Mouse (Mus musculus) lung, embryonic 15.5 days (tissue): ENCODE results near the gene Cdc27. TPM values are rescaled to one million over a fixed set of nuclear protein-coding genes. Genes with fewer than 3 reads are reported as not detected.

Experiments used
- ATAC-seq: fragments of 200-750 bp; cut with Nextera tagmentation; 2 replicates; pipeline ENCODE4 v1.8.0; 2017; ENCODE audit warnings: moderate number of reproducible peaks, borderline replicate concordance; ENCODE audit not compliant: low FRiP score, low TSS enrichment; ENCODE audit errors: extremely low read depth
- H3K27ac ChIP-seq: fragments of 300-500 bp; sonication (generic); 2 replicates; pipeline ENCODE4 v1.5.1; 2015; ENCODE audit warnings: moderate library complexity, mild to moderate bottlenecking, inconsistent platforms
- H3K27me3 ChIP-seq: fragments of 300-500 bp; sonication (generic); 2 replicates; pipeline ENCODE4 v1.6.1; 2015; ENCODE audit warnings: inconsistent platforms
- H3K36me3 ChIP-seq: fragments of 300-500 bp; sonication (generic); 2 replicates; pipeline ENCODE4 v1.6.1; 2015; ENCODE audit warnings: inconsistent platforms
- H3K4me1 ChIP-seq: fragments of 300-500 bp; sonication (generic); 2 replicates; pipeline ENCODE4 v1.6.1; 2015; ENCODE audit warnings: inconsistent platforms
- H3K4me2 ChIP-seq: fragments of 300-500 bp; sonication (generic); 2 replicates; pipeline ENCODE4 v1.6.1; 2015; ENCODE audit warnings: inconsistent platforms, mild to moderate bottlenecking, moderate library complexity
- H3K4me3 ChIP-seq: fragments of 300-500 bp; sonication (generic); 2 replicates; pipeline ENCODE4 v1.5.1; 2015; ENCODE audit warnings: mild to moderate bottlenecking, inconsistent platforms
- H3K9ac ChIP-seq: fragments of 300-500 bp; sonication (generic); 2 replicates; pipeline ENCODE4 v1.6.1; 2015; ENCODE audit warnings: inconsistent platforms
- H3K9me3 ChIP-seq: fragments of 300-500 bp; sonication (generic); 2 replicates; pipeline ENCODE4 v1.6.1; 2016; ENCODE audit warnings: inconsistent platforms
- WGBS: fragments of 180-500 bp; shearing (Covaris S2); methylation state at CpG from one replicate; pipeline ENCODE4 v1.1.7; 2015; 5-methylcytosine and 5-hydroxymethylcytosine counted together
- polyA plus RNA-seq: library from polyadenylated mRNA; unstranded; fragments of >200 nt; fragmentation: Nextera tagmentation; extraction: Ambion mirVana; gene quantifications from 2 replicates; pipeline ENCODE4 v1.2.1, GENCODE M21; 2015

Gene Cdc27
- polyA plus RNA-seq, 1 experiment from 2014 or later = 40.5 TPM

DNA sequence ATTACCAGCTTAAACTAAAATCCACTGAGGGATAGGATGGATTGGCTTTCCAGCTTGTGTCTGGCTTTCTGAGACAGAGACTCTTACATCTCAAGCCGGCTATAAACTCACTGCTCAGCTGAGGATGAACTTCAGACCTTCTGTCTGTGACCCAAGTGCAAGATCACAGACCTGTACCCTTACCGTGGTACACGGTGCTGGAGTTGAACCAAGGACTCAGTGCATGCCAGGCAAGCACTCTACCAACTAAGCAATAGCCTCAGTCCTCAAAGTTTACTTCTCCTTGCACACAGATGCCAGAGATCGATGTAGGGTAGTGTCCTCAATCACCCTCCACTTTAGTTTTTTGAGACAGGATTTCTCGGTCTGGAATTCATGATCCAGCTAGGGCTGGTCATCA, 10.6 kb downstream of the Cdc27 start:
- Histone ChIP-seq H3K27ac (no peak overlapping the region), H3K4me3 (no peak overlapping the region), H3K9ac (no peak overlapping the region), H3K27me3 (no peaks in the 10 kb centered on the region), H3K9me3 (no peaks in the 10 kb centered on the region), H3K4me1 (no peaks in the 10 kb centered on the region), H3K36me3 (0 out of 2 replicates have a peak, but pooled peaks cover 7% of the 10 kb centered on the region), H3K4me2 (no peak overlapping the region)
- 95% methylated on average over 5 of the region's 5 CpGs for whole genome bisulfite sequencing
- no peak for ATAC-seq

DNA sequence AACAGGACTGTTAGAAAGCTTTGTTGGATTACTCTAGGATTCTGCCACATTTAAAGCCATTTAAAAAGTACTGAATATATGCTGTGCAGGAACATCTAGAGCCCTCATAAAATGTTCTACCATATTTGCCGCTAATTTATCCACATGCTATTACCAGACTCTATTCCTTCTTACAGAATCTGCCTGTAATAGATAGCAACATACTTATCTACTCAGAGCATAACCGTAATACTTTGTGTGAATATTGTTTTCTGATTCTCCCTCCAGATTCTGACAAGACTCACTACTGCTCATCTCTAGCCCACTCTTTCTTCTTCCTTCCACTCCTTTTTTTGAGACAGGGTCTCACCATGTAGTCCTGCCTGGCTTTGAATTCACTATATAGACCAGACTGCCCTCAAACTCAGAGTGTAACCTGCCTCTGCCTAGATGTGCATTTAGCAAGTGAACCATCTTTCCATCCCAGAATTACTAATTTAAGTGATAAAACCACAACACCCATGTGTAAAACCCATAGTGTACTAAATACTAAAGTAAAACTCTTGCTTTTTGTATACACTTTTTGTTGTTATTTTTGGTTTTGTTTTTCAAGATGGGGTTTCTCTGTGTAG, 12.4 kb downstream of the Cdc27 start:
- Histone ChIP-seq H3K36me3 (peaks cover 20% of the 10 kb centered on the region), H3K27me3 (no peaks in the 10 kb centered on the region), H3K9ac (no peak overlapping the region), H3K4me1 (no peaks in the 10 kb centered on the region), H3K27ac (no peak overlapping the region), H3K4me3 (no peak overlapping the region), H3K4me2 (no peak overlapping the region), H3K9me3 (no peaks in the 10 kb centered on the region)
- ATAC-seq = no peak
- 100% methylated on average over 2 of the region's 2 CpGs for WGBS

DNA sequence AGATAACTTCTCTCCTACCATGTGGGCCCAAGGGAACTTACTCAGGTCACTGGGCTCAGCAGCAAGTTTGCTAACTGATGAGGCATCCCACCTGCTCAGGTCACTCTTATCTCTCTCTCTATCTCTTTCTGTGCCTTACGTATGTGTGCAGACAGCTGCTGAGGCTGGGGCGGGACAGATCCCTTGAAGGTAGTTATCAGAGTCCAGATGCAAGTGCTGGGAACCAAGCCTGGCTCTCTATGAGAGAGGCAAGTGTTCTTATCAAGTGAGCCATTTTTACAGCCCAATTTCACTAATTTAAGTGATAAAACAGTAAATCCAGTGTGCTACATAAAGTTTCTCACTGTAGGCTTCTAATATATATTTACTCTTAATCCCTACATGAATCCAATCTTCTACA, 13.6 kb downstream of the Cdc27 start:
- ATAC-seq = no peak
- no peaks in the 10 kb centered on the region for H3K27me3 ChIP-seq

DNA sequence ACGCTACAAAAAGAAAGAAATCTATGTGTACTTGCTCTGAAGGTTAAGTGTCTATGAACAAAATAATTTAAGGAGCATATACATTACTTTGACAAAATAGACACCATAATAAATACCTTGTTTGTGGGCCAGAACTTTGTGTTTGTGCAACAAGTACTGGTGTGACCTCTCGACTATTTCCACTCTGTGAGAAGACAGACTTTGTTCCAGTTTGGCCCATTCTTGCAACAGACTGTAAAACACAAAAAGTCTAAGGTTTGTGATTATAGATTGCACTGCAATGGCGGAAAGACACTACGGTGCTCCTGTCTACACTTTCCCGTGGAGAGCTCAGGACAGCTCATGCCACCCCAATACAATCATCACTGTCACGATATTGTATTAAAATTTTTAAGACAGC, 24.5 kb downstream of the Cdc27 start:
- 91% methylated on average over 6 of the region's 6 CpGs for WGBS
- no peak overlapping the region for H3K27ac ChIP-seq
- no peaks in the 10 kb centered on the region for H3K4me1 ChIP-seq
- no peak overlapping the region for H3K9ac ChIP-seq
- H3K27me3 ChIP-seq = no peaks in the 10 kb centered on the region
- no peak overlapping the region for H3K4me3 ChIP-seq
- H3K36me3 ChIP-seq = peaks cover 74% of the 10 kb centered on the region
- H3K9me3 ChIP-seq = no peaks in the 10 kb centered on the region
- no peak overlapping the region for H3K4me2 ChIP-seq
- no peak for ATAC-seq

More for the DNA sequence above, 13.6 kb downstream of the Cdc27 start:
- WGBS = 78% methylated on average over 2 of the region's 2 CpGs
- no peaks in the 10 kb centered on the region for H3K4me1 ChIP-seq
- H3K9me3 ChIP-seq = no peaks in the 10 kb centered on the region
- H3K9ac ChIP-seq = no peak overlapping the region
- no peak overlapping the region for H3K4me3 ChIP-seq
- no peak overlapping the region for H3K4me2 ChIP-seq
- peaks cover 30% of the 10 kb centered on the region for H3K36me3 ChIP-seq
- H3K27ac ChIP-seq = no peak overlapping the region

DNA sequence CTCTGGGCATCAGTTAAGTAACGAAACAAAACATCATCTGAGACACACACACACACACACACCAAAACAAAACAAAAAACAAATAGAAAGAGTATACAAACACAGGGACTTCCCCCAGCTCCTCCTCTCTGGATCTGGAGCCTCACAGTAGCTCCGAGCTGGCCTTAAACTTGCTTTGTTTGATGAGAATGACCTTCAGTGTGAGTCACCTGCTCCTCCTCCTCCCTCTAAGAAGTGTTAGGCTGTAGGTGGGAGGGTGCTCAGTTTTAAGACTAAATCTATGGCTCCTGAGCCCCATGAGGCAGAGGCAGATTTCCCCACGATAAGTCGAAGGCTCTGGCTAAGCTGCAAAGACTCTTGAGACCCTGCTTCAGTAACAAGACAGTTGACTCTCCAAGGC, 38.0 kb downstream of the Cdc27 start:
- Histone ChIP-seq H3K4me3 (no peak overlapping the region), H3K4me2 (no peak overlapping the region), H3K27me3 (no peaks in the 10 kb centered on the region), H3K9me3 (no peaks in the 10 kb centered on the region), H3K36me3 (peaks cover 72% of the 10 kb centered on the region), H3K9ac (no peak overlapping the region), H3K4me1 (no peaks in the 10 kb centered on the region), H3K27ac (no peak overlapping the region)
- no peak for ATAC-seq
- 88% methylated on average over 4 of the region's 4 CpGs for WGBS

DNA sequence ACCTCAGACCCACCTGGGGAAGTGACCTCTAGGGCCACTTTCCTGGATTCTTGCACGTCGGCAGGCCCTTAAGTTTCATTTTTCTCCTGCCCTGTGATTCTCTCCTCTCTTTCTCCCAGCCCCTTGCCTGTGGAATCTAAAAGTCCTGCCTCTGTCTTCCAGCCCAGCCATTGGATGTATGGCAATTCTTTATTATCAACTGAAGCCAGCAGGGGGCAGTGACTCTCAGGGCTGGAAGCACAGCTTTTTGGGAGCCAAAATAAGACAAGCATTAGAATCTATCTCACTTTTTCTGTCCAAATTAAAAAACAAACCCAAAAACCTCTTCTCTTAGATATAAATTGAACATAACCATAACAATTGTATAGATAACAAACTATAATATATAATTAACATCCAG, 39.8 kb downstream of the Cdc27 start:
- Histone ChIP-seq H3K4me3 (no peak overlapping the region), H3K36me3 (peaks cover 70% of the 10 kb centered on the region), H3K4me2 (no peak overlapping the region), H3K9ac (no peak overlapping the region), H3K4me1 (no peaks in the 10 kb centered on the region), H3K27me3 (no peaks in the 10 kb centered on the region), H3K9me3 (no peaks in the 10 kb centered on the region), H3K27ac (no peak overlapping the region)
- WGBS = 74% methylated on average over 2 of the region's 2 CpGs
- no peak for ATAC-seq

DNA sequence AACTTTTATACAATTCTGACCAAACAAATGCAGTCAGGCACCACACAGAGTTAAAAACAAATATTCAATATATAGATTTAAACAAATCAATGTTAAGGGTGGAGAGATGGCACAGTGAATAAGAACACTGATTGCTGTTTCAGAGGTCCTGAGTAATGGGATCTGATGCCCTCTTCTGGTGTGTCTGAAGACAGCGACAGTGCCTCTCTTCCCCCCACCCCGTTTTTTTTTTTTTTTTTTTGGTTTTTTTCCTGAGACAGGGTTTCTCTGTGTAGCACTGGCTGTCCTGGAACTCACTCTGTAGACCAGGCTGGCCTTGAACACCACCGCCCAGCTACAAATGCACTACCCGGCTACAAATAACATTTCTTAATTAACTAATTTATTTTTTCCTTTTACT, 42.0 kb downstream of the Cdc27 start:
- WGBS = 96% methylated on average over 3 of the region's 4 CpGs
- Histone ChIP-seq H3K36me3 (peaks cover 71% of the 10 kb centered on the region), H3K4me1 (no peaks in the 10 kb centered on the region), H3K4me3 (no peak overlapping the region), H3K9ac (no peak overlapping the region), H3K9me3 (no peaks in the 10 kb centered on the region), H3K27me3 (no peaks in the 10 kb centered on the region), H3K4me2 (no peak overlapping the region), H3K27ac (no peak overlapping the region)
- no peak for ATAC-seq

DNA sequence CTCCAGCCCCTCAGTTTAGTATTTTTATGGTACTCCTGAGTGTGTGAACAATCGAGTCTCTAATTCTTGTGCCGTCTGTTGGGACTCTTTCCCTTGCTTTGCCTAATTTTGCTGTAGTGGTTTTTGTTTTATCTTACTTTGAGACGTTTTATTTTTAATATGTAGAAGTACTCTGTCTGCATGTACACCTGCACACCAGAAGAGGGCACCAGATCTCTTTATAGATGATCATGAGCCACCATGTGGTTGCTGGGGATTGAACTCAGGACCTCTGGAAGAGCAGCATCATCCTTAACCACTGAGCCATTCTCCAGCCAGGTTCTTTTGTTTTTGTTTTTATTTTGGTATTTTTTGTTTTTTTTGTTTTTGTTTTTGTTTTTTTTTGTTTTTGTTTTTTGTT, 62.1 kb downstream of the Cdc27 start:
- no peaks in the 10 kb centered on the region for H3K4me1 ChIP-seq
- H3K36me3 ChIP-seq = no peaks in the 10 kb centered on the region
- H3K9ac ChIP-seq = no peak overlapping the region
- no peak overlapping the region for H3K27ac ChIP-seq
- ATAC-seq = no peak
- no peak overlapping the region for H3K4me3 ChIP-seq
- no peaks in the 10 kb centered on the region for H3K9me3 ChIP-seq
- 80% methylated on average over 3 of the region's 3 CpGs for WGBS
- H3K4me2 ChIP-seq = no peak overlapping the region
- H3K27me3 ChIP-seq = no peaks in the 10 kb centered on the region

DNA sequence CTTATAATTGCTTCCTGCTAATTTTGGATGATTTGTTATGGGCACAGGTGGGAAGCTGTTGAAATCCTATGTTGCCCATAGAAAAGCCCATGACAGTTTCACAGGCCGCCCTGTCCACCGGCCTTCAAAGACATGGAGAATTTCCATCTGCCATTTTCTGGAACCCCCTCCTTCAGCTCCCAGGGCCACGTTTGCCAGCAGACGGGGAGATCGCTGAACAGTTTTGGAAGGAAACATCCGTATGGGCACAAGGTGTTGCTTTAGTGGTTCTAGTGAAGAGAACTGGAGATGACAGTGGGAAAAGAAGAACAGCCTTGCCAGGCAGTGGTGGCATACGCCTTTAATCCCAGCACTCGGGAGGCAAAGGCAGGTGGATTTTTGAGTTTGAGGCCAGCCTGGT, 68.4 kb downstream of the Cdc27 start:
- no peak overlapping the region for H3K27ac ChIP-seq
- H3K9me3 ChIP-seq = no peaks in the 10 kb centered on the region
- no peaks in the 10 kb centered on the region for H3K36me3 ChIP-seq
- H3K4me2 ChIP-seq = no peak overlapping the region
- no peaks in the 10 kb centered on the region for H3K27me3 ChIP-seq
- H3K4me1 ChIP-seq = no peaks in the 10 kb centered on the region
- H3K9ac ChIP-seq = no peak overlapping the region
- H3K4me3 ChIP-seq = no peak overlapping the region
- no peak for ATAC-seq
- 89% methylated on average over 8 of the region's 8 CpGs for WGBS

DNA sequence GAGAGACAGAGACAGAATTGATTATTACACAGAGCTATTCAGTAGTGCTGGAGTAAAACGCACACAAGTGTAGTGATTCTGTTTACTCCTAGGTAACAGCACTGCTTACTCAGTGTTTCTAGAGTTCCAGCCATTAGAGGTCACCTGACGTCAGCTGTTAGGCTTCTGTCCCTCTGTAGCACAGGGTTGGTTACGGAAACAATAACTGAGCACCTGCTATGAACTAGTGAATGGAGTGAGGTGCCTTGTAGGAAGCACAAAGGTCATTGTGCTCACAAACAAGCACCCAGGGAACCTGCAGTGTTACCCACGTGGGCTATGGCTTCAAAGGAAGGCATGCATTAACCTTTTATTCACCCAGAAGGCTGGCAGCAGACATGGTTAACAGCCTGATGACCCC, 70.9 kb downstream of the Cdc27 start:
- ATAC-seq = no peak
- Histone ChIP-seq H3K27ac (no peak overlapping the region), H3K9ac (no peak overlapping the region), H3K4me3 (no peak overlapping the region), H3K27me3 (no peaks in the 10 kb centered on the region), H3K9me3 (no peaks in the 10 kb centered on the region), H3K4me2 (no peak overlapping the region), H3K4me1 (no peaks in the 10 kb centered on the region), H3K36me3 (no peaks in the 10 kb centered on the region)
- WGBS = 63% methylated on average over 4 of the region's 4 CpGs

DNA sequence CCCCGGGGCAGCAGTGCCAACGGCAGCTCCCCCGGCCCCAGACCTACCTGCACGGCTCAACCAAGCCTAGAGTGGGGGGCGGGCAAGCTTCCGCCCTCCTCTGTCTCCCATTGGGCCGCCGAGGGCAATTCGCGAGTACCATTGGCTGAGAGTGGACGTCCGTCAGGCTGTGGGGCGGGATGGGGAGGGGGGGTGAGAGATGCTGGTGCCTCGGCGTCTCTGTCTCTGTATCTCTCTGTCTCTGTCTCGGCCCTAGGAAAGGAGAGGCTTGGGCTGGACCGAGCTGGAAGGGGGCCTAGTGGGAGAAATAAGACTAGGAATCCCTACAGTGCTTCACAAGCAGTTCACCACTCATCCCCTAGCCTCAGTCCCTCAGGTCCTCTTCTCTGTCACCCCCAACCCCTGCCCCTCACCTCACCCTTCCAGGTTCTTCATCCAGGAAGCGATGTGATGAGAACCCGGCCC, 81.0 kb downstream of the Cdc27 start:
- Histone ChIP-seq H3K4me2 (peak overlapping the region; percentile 79), H3K27me3 (no peaks in the 10 kb centered on the region), H3K27ac (peak overlapping the region; percentile 52), H3K4me1 (peaks cover 12% of the 10 kb centered on the region), H3K9ac (peak overlapping the region; percentile 93), H3K4me3 (peak overlapping the region; percentile 98), H3K9me3 (no peaks in the 10 kb centered on the region), H3K36me3 (peaks cover 3% of the 10 kb centered on the region; the same call in 1 of the 2 replicates)
- peak; percentile 100 for ATAC-seq
- WGBS = under 1% methylated on average over 16 of the region's 19 CpGs

DNA sequence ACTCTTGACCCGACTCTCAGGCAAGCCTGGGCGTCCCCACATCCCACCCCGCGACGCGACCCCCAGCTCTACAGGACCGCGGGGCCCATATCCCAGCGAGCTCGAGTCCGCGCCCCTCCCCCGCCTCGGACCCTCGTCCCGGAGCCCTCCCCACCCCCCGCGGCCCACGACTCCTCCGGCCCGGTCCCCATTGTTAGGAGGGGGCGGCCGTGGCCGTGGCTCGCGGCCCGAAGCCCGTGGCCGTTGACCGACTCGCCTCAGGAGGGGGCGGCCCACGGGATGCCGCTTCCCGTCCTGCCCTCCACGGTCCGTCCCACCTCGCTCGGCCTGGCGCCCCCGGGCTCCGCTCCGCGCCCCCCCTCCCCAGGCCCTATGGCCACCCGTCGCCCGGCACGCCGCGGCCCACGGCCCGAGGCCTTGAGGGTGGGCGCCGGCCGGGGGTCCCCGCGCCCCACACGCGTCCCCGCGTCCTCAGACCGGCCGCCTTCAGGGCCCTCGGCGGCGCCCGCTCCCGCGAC, 81.6 kb downstream of the Cdc27 start, which contains the start of gene Kansl1:
TSS of gene Kansl1 (minus strand) at position 111 of the 518 bp plus-strand sequence.
- peak within 1 kb of the TSS; percentile 79 for H3K4me2 ChIP-seq
- no peaks in the 10 kb centered on the region for H3K27me3 ChIP-seq
- H3K9me3 ChIP-seq = no peaks in the 10 kb centered on the region
- ATAC-seq = peak; percentile 86
- peak within 1 kb of the TSS; percentile 52 for H3K27ac ChIP-seq
- peaks cover 14% of the 10 kb centered on the region for H3K4me1 ChIP-seq
- peak within 1 kb of the TSS; percentile 98 for H3K4me3 ChIP-seq
- H3K9ac ChIP-seq = peak within 1 kb of the TSS; percentile 93
- WGBS = 1% methylated on average over 41 of the region's 69 CpGs
- peaks cover 4% of the 10 kb centered on the region; the same call in 1 of the 2 replicates for H3K36me3 ChIP-seq
